Mouse (Mus musculus) limb, embryonic 14.5 days (tissue): Measurements from ENCODE around the gene Itgax. TPM values are rescaled to one million over a fixed set of nuclear protein-coding genes. Genes with fewer than 3 reads are reported as not detected.

Experiments
- ATAC-seq: fragments of 200-750 bp; cut with Nextera tagmentation; 2 replicates; pipeline ENCODE4 v1.8.0; 2017; ENCODE audit warnings: low read depth, moderate number of reproducible peaks, moderate TSS enrichment; ENCODE audit not compliant: low FRiP score
- DNase-seq: peaks from one replicate; pipeline ENCODE4 v3.0.0-alpha.2; 2015; ENCODE audit warnings: low spot score
- H3K27ac ChIP-seq: fragments of 300-500 bp; sonication (generic); replicated peaks from 2 replicates; pipeline ENCODE4 v1.5.1; 2014; ENCODE audit warnings: low read depth, mild to moderate bottlenecking, low read length, moderate library complexity, mixed read lengths
- H3K27me3 ChIP-seq: fragments of 300-500 bp; sonication (generic); 2 replicates; pipeline ENCODE4 v1.6.1; 2014; ENCODE audit warnings: low read length, mixed read lengths; ENCODE audit not compliant: control insufficient read depth, insufficient read depth
- H3K36me3 ChIP-seq: fragments of 300-500 bp; sonication (generic); 2 replicates; pipeline ENCODE4 v1.6.1; 2014; ENCODE audit warnings: mild to moderate bottlenecking, low read length, moderate library complexity, mixed read lengths; ENCODE audit not compliant: control insufficient read depth, insufficient read depth
- H3K4me1 ChIP-seq: fragments of 300-500 bp; sonication (generic); 2 replicates; pipeline ENCODE4 v1.6.1; 2014; ENCODE audit warnings: antibody characterized with exemption, low read length, mixed read lengths; ENCODE audit not compliant: control insufficient read depth, insufficient read depth
- H3K4me2 ChIP-seq: fragments of 300-500 bp; sonication (generic); replicated peaks from 2 replicates; pipeline ENCODE4 v1.6.1; 2014; ENCODE audit warnings: low read depth, mild to moderate bottlenecking, low read length, moderate library complexity; ENCODE audit not compliant: severe bottlenecking
- H3K4me3 ChIP-seq: fragments of 300-500 bp; sonication (generic); replicated peaks from 2 replicates; pipeline ENCODE4 v1.5.1; 2014; ENCODE audit warnings: low read length
- H3K9ac ChIP-seq: fragments of 300-500 bp; sonication (generic); 2 replicates; pipeline ENCODE4 v1.6.1; 2014; ENCODE audit warnings: mild to moderate bottlenecking, low read depth, low read length, moderate library complexity; ENCODE audit not compliant: severe bottlenecking
- H3K9me3 ChIP-seq: fragments of 300-500 bp; sonication (generic); 2 replicates; pipeline ENCODE4 v1.6.1; 2016; ENCODE audit warnings: low read length; ENCODE audit not compliant: control insufficient read depth
- POLR2A ChIP-seq: fragments of 200-500 bp; IDR thresholded peaks from 2 replicates; pipeline ENCODE4 v1.8.0; 2012; ENCODE audit warnings: inconsistent platforms, mild to moderate bottlenecking, moderate library complexity, borderline replicate concordance; ENCODE audit not compliant: insufficient read depth, insufficient read length; ENCODE audit errors: extremely low read depth
- WGBS: fragments of 180-500 bp; shearing (Covaris S2); extraction: QIAGEN DNeasy Blood & Tissue Kit; methylation state at CpG from one replicate; pipeline ENCODE4 v1.1.7; 2014; 5-methylcytosine and 5-hydroxymethylcytosine counted together
- polyA plus RNA-seq, 2 experiments: library from polyadenylated mRNA; depleted of rRNA in 1 of 2; stranded (reverse) in 1 of 2; unstranded in 1 of 2; fragments of >200 nt; fragmentation: Nextera tagmentation in 1 of 2; extraction: Ambion mirVana in 1 of 2; gene quantifications; 2 replicates each; pipeline versions ENCODE4 v1.2.1 to v1.2.3; 2012 to 2014

Gene Itgax
- polyA plus RNA-seq, 2 experiments, result 0.17 to 0.18 TPM

GRCm38 (mm10) chr7:128181691-128182090 lies 52.3 kb downstream of the Itgax start:
- DNase-seq, result no peak
- H3K4me1 ChIP-seq, result no peaks in the 10 kb centered on the region
- ATAC-seq, result no peak
- H3K27me3 ChIP-seq, result no peaks in the 10 kb centered on the region
- 81% methylated on average over 10 of the region's 10 CpGs for WGBS
- H3K9ac ChIP-seq, result no peak overlapping the region
- no peaks in the 10 kb centered on the region for H3K36me3 ChIP-seq
- TF ChIP-seq POLR2A, result no peak
- H3K9me3 ChIP-seq, result no peaks in the 10 kb centered on the region
- H3K4me3 ChIP-seq, result no peak overlapping the region
- no peak overlapping the region for H3K27ac ChIP-seq
- no peak overlapping the region for H3K4me2 ChIP-seq

Other genes starting within 250 kb of the Itgax start
- gene Prss53, start 238.6 kb upstream of the Itgax start, polyA plus RNA-seq (2012; rRNA removed), result 6.9 and 9.6 TPM in 2 replicates
- gene Prss53, start 238.6 kb upstream of the Itgax start, polyA plus RNA-seq (2014; fragmentation: Nextera tagmentation; extraction: Ambion mirVana), result 1.3 and 2.0 TPM in 2 replicates
- not detected in 2 replicates for gene Gm21974, start 234.1 kb upstream of the Itgax start, polyA plus RNA-seq (2012; rRNA removed)
- gene Gm21974, start 234.1 kb upstream of the Itgax start, polyA plus RNA-seq (2014; fragmentation: Nextera tagmentation; extraction: Ambion mirVana), result not detected in 2 replicates
- 242 and 335 TPM in 2 replicates for gene Vkorc1, start 233.9 kb upstream of the Itgax start, polyA plus RNA-seq (2012; rRNA removed)
- 244 and 256 TPM in 2 replicates for gene Vkorc1, start 233.9 kb upstream of the Itgax start, polyA plus RNA-seq (2014; fragmentation: Nextera tagmentation; extraction: Ambion mirVana)
- gene Bckdk, start 225.5 kb upstream of the Itgax start, polyA plus RNA-seq (2012; rRNA removed), result 67.0 and 94.6 TPM in 2 replicates
- 116 and 122 TPM in 2 replicates for gene Bckdk, start 225.5 kb upstream of the Itgax start, polyA plus RNA-seq (2014; fragmentation: Nextera tagmentation; extraction: Ambion mirVana)
- 35.2 and 43.4 TPM in 2 replicates for gene Kat8, start 217.0 kb upstream of the Itgax start, polyA plus RNA-seq (2012; rRNA removed)
- gene Kat8, start 217.0 kb upstream of the Itgax start, polyA plus RNA-seq (2014; fragmentation: Nextera tagmentation; extraction: Ambion mirVana), result 39.1 and 45.4 TPM in 2 replicates
- 6.3 and 7.0 TPM in 2 replicates for gene Prss8, start 199.4 kb upstream of the Itgax start, polyA plus RNA-seq (2012; rRNA removed)
- gene Prss8, start 199.4 kb upstream of the Itgax start, polyA plus RNA-seq (2014; fragmentation: Nextera tagmentation; extraction: Ambion mirVana), result 6.2 and 7.0 TPM in 2 replicates
- 14.5 and 16.9 TPM in 2 replicates for gene Prss36, start 182.8 kb upstream of the Itgax start, polyA plus RNA-seq (2012; rRNA removed)
- 11.7 and 14.1 TPM in 2 replicates for gene Prss36, start 182.8 kb upstream of the Itgax start, polyA plus RNA-seq (2014; fragmentation: Nextera tagmentation; extraction: Ambion mirVana)
- 919 and 999 TPM in 2 replicates for gene Fus, start 162.1 kb upstream of the Itgax start, polyA plus RNA-seq (2012; rRNA removed)
- gene Fus, start 162.1 kb upstream of the Itgax start, polyA plus RNA-seq (2014; fragmentation: Nextera tagmentation; extraction: Ambion mirVana), result 60.9 and 68.7 TPM in 2 replicates
- 53.1 and 59.3 TPM in 2 replicates for gene Pycard, start 135.7 kb upstream of the Itgax start, polyA plus RNA-seq (2012; rRNA removed)
- gene Pycard, start 135.7 kb upstream of the Itgax start, polyA plus RNA-seq (2014; fragmentation: Nextera tagmentation; extraction: Ambion mirVana), result 98.3 and 132 TPM in 2 replicates
- gene Trim72, start 125.6 kb upstream of the Itgax start, polyA plus RNA-seq (2012; rRNA removed), result 22.8 and 26.6 TPM in 2 replicates
- gene Trim72, start 125.6 kb upstream of the Itgax start, polyA plus RNA-seq (2014; fragmentation: Nextera tagmentation; extraction: Ambion mirVana), result 1.7 and 2.2 TPM in 2 replicates
- gene Itgam, start 66.9 kb upstream of the Itgax start, polyA plus RNA-seq (2012; rRNA removed), result 2.4 and 2.5 TPM in 2 replicates
- 1.1 and 1.2 TPM in 2 replicates for gene Itgam, start 66.9 kb upstream of the Itgax start, polyA plus RNA-seq (2014; fragmentation: Nextera tagmentation; extraction: Ambion mirVana)
- 0.01 TPM in 1 of 2 replicates, not detected in the other for gene Gm49368, start 66.9 kb upstream of the Itgax start, polyA plus RNA-seq (2012; rRNA removed)
- gene Gm49368, start 66.9 kb upstream of the Itgax start, polyA plus RNA-seq (2014; fragmentation: Nextera tagmentation; extraction: Ambion mirVana), result not detected in 2 replicates
- not detected in 2 replicates for gene Itgad, start 24.8 kb downstream of the Itgax start, polyA plus RNA-seq (2012; rRNA removed)
- not detected in 2 replicates for gene Itgad, start 24.8 kb downstream of the Itgax start, polyA plus RNA-seq (2014; fragmentation: Nextera tagmentation; extraction: Ambion mirVana)
- 53.8 and 80.3 TPM in 2 replicates for gene Cox6a2, start 76.8 kb downstream of the Itgax start, polyA plus RNA-seq (2012; rRNA removed)
- gene Cox6a2, start 76.8 kb downstream of the Itgax start, polyA plus RNA-seq (2014; fragmentation: Nextera tagmentation; extraction: Ambion mirVana), result 40.2 and 70.8 TPM in 2 replicates
- gene Armc5, start 107.8 kb downstream of the Itgax start, polyA plus RNA-seq (2012; rRNA removed), result 21.2 and 31.9 TPM in 2 replicates
- gene Armc5, start 107.8 kb downstream of the Itgax start, polyA plus RNA-seq (2014; fragmentation: Nextera tagmentation; extraction: Ambion mirVana), result 14.5 and 16.7 TPM in 2 replicates
- 3.2 and 3.4 TPM in 2 replicates for gene 9130023H24Rik, start 108.5 kb downstream of the Itgax start, polyA plus RNA-seq (2012; rRNA removed)
- gene 9130023H24Rik, start 108.5 kb downstream of the Itgax start, polyA plus RNA-seq (2014; fragmentation: Nextera tagmentation; extraction: Ambion mirVana), result 8.1 and 8.8 TPM in 2 replicates
- 46.0 and 55.5 TPM in 2 replicates for gene Tgfb1i1, start 117.3 kb downstream of the Itgax start, polyA plus RNA-seq (2012; rRNA removed)
- 51.2 and 55.4 TPM in 2 replicates for gene Tgfb1i1, start 117.3 kb downstream of the Itgax start, polyA plus RNA-seq (2014; fragmentation: Nextera tagmentation; extraction: Ambion mirVana)
- 0.04 TPM in 1 of 2 replicates, not detected in the other for gene Slc5a2, start 136.1 kb downstream of the Itgax start, polyA plus RNA-seq (2012; rRNA removed)
- gene Slc5a2, start 136.1 kb downstream of the Itgax start, polyA plus RNA-seq (2014; fragmentation: Nextera tagmentation; extraction: Ambion mirVana), result not detected in 2 replicates
- 46.1 and 52.6 TPM in 2 replicates for gene BC017158, start 168.6 kb downstream of the Itgax start, polyA plus RNA-seq (2012; rRNA removed)
- 28.5 and 31.8 TPM in 2 replicates for gene BC017158, start 168.6 kb downstream of the Itgax start, polyA plus RNA-seq (2014; fragmentation: Nextera tagmentation; extraction: Ambion mirVana)